Mouse (Mus musculus) T-cell, adult 2 months (primary cell): Measurements from ENCODE around the gene Skor1.

Source experiments
- DNase-seq: peaks from one replicate; pipeline ENCODE4 v3.0.0; 2022; ENCODE audit warnings: low spot score

Gene Skor1

DNA sequence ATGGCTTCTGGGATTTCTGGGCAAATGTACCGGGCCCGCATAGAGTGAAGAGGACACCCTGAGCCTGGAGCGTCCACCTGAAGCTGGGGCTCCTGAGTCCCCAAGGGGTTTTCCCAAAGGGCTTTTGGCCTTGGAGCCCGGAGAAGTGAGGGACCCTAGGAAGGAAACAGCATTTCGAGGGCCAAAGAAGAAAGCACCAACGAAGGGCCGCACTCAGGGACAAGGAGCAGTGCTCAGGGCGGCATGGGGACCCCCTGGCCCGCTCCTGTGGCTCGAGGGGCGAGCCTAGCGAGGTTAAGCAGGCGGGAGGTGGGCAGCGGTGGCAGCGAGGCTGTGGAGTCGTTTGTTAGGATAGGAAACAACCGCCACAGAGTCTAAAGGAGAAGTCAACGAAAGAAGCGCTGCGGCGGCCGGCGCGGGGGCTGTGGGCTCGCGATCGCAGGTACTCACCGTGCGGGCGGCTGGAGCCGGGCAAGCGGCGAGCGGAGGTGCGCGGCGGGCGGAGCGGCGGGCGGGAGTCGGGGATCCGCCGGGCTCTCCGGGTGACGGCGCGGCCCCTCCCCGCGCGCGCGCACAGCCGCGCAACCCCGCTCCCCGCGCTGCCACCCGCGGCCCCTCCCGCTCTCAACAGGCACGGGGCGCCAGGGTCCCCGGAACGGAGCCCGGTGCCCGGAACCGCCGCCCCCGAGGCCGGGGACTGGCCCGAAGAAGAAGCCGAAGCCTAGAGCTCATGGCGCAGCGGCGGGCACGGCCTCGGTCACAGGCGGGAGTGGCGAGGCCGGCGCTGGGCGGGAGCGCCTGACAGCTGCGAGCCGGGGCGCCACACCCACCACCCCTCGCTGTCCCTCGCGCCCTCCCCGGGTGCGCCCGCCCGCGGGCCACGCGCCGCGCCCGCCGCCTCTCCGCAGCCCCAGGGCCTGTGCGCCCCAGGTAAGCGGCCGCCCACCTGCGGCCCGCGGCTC lies at the start of gene Skor1:
TSS of gene Skor1 (minus strand) at position 552 of the 962 bp plus-strand sequence.
- no peak for DNase-seq

- DNase-seq, result no peak
These were observed 48.5 kb upstream of the Skor1 start for GRCm38 (mm10) chr9:63197252-63197651.

- DNase-seq, result no peak
These were observed 47.4 kb upstream of the Skor1 start for GRCm38 (mm10) chr9:63196114-63196682.

- DNase-seq, result no peak
These were observed 46.8 kb upstream of the Skor1 start for GRCm38 (mm10) chr9:63195523-63195922.

GRCm38 (mm10) chr9:63194791-63195190 lies 46.0 kb upstream of the Skor1 start:
- DNase-seq, result no peak

GRCm38 (mm10) chr9:63192809-63193208 lies 44.0 kb upstream of the Skor1 start:
- DNase-seq, result no peak

DNA sequence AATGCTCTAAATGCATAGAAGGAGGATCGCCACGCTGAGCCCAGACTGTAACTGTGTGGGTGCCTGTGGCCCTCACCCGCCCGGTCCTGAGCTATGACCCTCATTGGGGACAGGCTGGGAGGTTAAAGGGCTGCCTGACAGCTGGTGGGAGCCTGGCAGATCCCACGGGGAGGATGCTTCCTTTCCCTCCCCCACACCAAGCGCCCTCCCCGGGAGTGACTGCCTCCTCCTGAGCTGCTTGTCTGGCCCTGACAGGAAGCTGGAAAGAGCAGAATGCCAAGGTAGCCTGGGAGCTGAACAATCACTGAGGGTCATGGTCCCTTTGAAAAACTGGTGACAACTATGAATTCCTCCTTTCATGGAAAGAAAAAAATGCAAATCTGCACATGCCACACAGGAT lies 38.5 kb upstream of the Skor1 start:
- no peak for DNase-seq

DNA sequence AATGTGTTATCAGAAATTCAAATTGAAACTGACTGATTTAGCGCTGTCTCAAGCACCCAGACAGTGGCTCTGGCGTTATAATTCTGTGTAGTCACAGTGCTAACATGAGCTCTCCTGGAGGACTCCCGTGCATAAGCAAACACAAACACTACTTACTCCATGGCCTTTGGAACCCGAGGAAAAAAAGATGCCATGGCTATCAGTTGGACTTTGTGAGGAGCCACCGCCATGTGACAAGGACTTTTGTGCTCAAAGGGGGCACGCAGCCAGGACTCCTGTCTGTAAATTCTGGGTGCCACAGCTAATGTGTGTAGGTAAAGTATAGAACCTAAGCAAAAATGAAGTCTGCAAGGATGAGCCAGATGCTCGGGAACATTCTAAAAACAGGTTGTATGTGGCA lies 36.5 kb upstream of the Skor1 start:
- no peak for DNase-seq

GRCm38 (mm10) chr9:63183864-63184263 lies 35.1 kb upstream of the Skor1 start:
- DNase-seq, result no peak

DNA sequence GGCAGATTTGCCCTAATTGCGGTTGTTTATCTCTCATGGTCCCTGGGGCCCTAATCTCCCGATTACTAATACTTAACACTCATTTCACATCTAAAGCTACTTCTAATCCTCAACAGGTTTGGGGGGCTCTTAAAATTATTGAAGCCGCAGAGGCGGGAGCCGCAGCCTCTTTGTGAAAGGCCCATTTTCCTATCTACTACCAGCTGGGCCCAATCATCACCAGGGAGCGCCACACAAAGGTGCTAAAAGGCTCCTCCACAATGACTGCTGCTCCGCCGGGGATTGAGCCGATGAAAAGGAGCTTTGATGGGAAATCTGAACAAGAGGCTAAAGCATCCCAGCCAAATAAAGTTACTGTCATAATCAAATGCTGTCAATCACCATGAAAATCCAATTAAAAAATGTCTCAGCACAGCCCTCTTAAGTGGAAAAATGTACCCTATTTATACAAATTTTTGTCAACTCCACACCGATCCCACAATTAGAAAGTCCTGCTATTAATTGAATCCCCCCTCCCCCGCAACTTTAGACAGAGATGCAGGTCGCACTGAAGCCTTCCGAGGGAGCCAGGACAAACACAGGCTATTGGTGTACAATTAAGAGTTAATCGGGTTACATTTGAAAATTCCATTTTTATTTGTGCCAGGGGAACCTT lies 33.7 kb upstream of the Skor1 start:
- no peak for DNase-seq

GRCm38 (mm10) chr9:63181337-63182178 lies 32.8 kb upstream of the Skor1 start:
- no peak for DNase-seq

- no peak for DNase-seq
These were observed 29.5 kb upstream of the Skor1 start for GRCm38 (mm10) chr9:63178296-63178695.

- DNase-seq, result peak; percentile 66
These were observed 25.4 kb upstream of the Skor1 start for GRCm38 (mm10) chr9:63174001-63174721.

DNA sequence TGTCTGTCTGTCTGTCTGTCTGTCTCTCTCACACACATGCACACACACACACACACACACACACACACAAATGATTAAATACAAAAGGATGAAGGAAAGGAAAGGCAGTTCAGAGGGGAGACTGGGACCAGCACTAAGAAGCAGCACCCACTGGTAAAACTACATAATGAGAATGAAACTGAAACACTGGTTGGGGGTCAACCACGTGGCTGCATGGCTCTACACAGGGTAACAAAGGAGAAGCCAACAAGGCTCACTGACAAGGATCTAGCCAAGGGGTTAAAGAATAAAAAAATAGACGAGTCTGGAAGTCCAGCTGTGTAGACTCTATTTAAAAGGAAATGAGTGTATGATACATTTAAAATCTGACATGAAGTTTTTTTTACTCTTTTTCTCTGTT lies 23.2 kb upstream of the Skor1 start:
- no peak for DNase-seq

DNA sequence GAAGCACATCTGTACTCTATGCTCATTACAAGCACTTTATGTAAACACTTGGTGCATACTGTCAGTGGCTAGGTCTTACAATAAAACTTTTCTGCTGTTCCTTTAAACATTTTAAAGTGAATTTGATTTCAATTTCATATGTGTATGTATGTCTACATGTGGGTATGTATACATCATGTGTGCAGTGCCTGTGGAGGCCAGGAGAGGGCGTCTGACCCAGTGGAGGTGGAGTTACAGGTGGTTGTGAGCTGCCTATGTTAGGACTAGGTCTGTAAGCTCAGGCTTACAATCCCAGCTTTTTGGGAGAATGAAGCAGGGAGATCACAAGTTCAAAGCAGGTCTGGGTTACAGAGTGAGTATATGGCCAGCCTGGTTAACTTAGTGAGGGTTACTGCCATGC lies 20.4 kb upstream of the Skor1 start:
- DNase-seq, result no peak

- DNase-seq, result no peak
These were observed 16.3 kb upstream of the Skor1 start for GRCm38 (mm10) chr9:63165070-63165469.

GRCm38 (mm10) chr9:63163756-63164155 lies 15.0 kb upstream of the Skor1 start:
- DNase-seq, result no peak

GRCm38 (mm10) chr9:63151949-63152348 lies 3.2 kb upstream of the Skor1 start:
- DNase-seq, result no peak

DNA sequence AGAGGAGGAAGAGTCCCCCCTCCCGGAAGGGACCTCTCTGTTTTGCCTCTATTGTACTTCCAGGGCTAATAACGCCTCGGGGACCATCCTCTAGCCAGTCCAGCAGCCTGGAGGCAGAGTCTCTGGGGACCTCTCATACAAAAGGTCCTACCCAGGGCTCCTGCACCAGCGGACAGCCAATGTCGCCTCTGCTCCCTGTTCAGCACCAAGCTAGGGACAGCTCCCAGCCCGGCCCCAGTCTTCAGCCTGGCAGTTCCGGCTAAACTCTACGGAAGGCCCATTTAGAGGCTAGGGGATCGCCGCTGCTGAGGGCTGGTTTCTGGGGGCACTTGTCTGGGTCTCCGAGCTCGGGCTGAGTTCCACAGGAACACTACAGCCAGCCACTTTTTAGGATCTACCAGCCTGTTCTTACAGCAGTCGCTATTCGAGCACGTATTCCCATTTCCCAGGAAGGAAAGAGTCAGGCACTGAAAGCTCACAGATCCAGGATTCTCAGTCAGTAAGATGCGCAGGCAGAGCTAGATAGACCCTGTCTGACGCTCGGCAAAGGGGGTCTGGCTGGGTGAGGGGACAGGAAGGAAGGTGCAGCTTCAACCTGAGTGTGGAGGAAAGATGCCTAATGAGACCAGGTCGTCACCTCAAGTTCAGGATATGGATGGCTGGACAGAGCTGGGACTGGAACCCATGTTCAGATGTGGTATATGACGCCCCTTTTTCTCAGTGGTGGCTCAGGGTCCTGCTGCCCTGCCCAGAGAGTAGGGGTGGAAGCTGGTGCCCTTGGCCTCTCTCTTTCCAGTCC lies 2.5 kb upstream of the Skor1 start:
- no peak for DNase-seq

DNA sequence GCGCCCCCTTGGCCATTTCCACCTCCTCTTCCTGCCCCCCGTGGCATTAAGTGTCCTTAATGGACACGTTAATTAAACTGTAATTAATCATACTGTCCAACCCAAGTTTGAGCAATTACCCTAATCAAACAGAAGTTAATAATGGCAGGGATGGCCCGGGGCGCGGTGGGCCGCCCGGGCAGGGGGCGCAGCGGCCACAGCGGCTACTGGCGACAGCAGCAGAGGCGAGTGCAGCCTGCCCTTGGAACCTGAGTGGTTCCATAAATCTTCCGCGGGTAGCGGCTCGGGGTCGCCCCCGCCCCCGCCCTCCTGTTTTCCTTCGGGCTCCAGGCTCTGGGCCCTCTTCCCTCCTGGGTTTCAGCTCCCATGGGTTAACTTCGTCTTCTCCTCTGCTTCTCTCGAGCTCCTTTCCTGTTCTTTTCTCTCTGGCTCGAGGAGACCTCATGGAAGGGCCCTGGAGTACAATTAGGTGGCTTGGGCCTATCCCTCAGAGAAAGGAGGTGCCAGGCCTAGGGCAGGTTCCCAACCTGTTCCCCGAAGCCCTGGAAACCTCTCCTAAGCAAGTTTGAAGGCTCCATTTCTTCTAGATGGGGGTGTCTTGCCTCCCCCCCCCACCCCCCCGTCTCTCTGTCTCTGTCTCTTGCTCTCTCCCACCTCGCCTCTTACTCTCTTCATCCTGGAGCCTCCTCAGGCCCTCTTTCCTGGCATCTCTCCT lies 1.5 kb upstream of the Skor1 start:
- DNase-seq, result no peak
